Comparison of ENCODE assay signal across 22 mouse cellular contexts in genomic region chr1:121005198-121005597, GRCm38 (mm10).
DNase-seq lines count a peak whose midpoint lies in the region; ATAC-seq and TF ChIP-seq lines count a peak whose summit lies in the region.
"Had no signal": no experiment of that assay in that cellular context is flagged by ENCODE, and none has a peak within 500 bp of the region (broad histone marks: within the 10 kb centered on the region; RNA-seq: fewer than 3 reads in every experiment).

No protein-coding gene starts in this region.

- no peaks in the 10 kb centered on the region for H3K27me3 ChIP-seq in heart, embryonic 11.5 days (ENCODE audit: control insufficient read depth, insufficient read depth, low read length)
- H3K27me3 ChIP-seq in heart, embryonic 16.5 days (ENCODE audit: control insufficient read depth, insufficient read depth, low read length), result no peaks in the 10 kb centered on the region
- no peaks in the 10 kb centered on the region for H3K27me3 ChIP-seq in limb, embryonic 14.5 days (ENCODE audit: control insufficient read depth, insufficient read depth, low read length)
- H3K27me3 ChIP-seq: kidney, embryonic 15.5 days; midbrain, embryonic 13.5 days; stomach, embryonic 15.5 days had no signal

- no peak overlapping the region for H3K4me3 ChIP-seq in heart, embryonic 11.5 days (ENCODE audit: low read depth, low read length)
- no peak overlapping the region for H3K4me3 ChIP-seq in heart, embryonic 16.5 days (ENCODE audit: low read length)
- no peak overlapping the region for H3K4me3 ChIP-seq in limb, embryonic 14.5 days (replicated peaks; ENCODE audit: low read length)
- H3K4me3 ChIP-seq: forebrain, embryonic 10.5 days; hindbrain, embryonic 10.5 days; kidney, embryonic 15.5 days; midbrain, embryonic 13.5 days; stomach, embryonic 15.5 days had no signal

- WGBS in heart, embryonic 11.5 days (ENCODE audit: insufficient replicate concordance), result 20% methylated on average over 3 of the region's 3 CpGs
- 12% methylated on average over 3 of the region's 3 CpGs for WGBS in heart, embryonic 16.5 days
- 9% methylated on average over 3 of the region's 3 CpGs for WGBS in limb, embryonic 14.5 days

- H3K9me3 ChIP-seq in heart, embryonic 11.5 days (replicated peaks; ENCODE audit: control insufficient read depth, low read length), result no peaks in the 10 kb centered on the region
- peaks cover 10% of the 10 kb centered on the region; the same call in 1 of the 2 replicates for H3K9me3 ChIP-seq in heart, embryonic 16.5 days (replicated peaks; ENCODE audit: control insufficient read depth, low read length)
- peaks cover 4% of the 10 kb centered on the region; the same call in 1 of the 2 replicates for H3K9me3 ChIP-seq in limb, embryonic 14.5 days (ENCODE audit: control insufficient read depth, low read length)
- H3K9me3 ChIP-seq: kidney, embryonic 15.5 days; stomach, embryonic 15.5 days had no signal

- H3K9ac ChIP-seq in heart, embryonic 11.5 days (ENCODE audit: low read depth, low read length), result no peak overlapping the region
- no peak overlapping the region for H3K9ac ChIP-seq in heart, embryonic 16.5 days (ENCODE audit: low read length)
- H3K9ac ChIP-seq in limb, embryonic 14.5 days (ENCODE audit: low read depth, low read length, severe bottlenecking), result no peak overlapping the region
- H3K9ac ChIP-seq: forebrain, postnatal 0 days; kidney, embryonic 15.5 days; midbrain, embryonic 13.5 days; stomach, embryonic 15.5 days had no signal

- DNase-seq in heart, adult 18-20 months, result peak; percentile 33 to 51
- peak; percentile 7 for DNase-seq in adrenal gland, postnatal 14 days
- DNase-seq in limb, embryonic 14.5 days (ENCODE audit: low spot score), result no peak
- DNase-seq in urinary bladder, postnatal 25 days (ENCODE audit: low spot score), result no peak
- DNase-seq in cerebellum, adult 11-12 months, result no peak
- DNase-seq: B cell, adult 2 months; cerebellum, postnatal 25 days; forebrain, postnatal 0 days; kidney, postnatal 4 days; liver; lung, postnatal 14 days; right cerebral cortex, postnatal 14 days; thymus, adult 18-20 months had no signal

- H3K36me3 ChIP-seq in heart, embryonic 11.5 days (ENCODE audit: control insufficient read depth, insufficient read depth, low read length), result no peaks in the 10 kb centered on the region
- H3K36me3 ChIP-seq in heart, embryonic 16.5 days (ENCODE audit: control insufficient read depth, insufficient read depth), result no peaks in the 10 kb centered on the region
- no peaks in the 10 kb centered on the region for H3K36me3 ChIP-seq in limb, embryonic 14.5 days (ENCODE audit: control insufficient read depth, insufficient read depth, low read length)
- H3K36me3 ChIP-seq: forebrain, embryonic 10.5 days; hindbrain, embryonic 10.5 days; kidney, embryonic 15.5 days; midbrain, embryonic 13.5 days; stomach, embryonic 15.5 days had no signal

- H3K4me1 ChIP-seq in heart, embryonic 11.5 days (ENCODE audit: control insufficient read depth, insufficient read depth, low read length), result no peaks in the 10 kb centered on the region
- peaks cover 5% of the 10 kb centered on the region for H3K4me1 ChIP-seq in heart, embryonic 16.5 days (ENCODE audit: control insufficient read depth, insufficient read depth, low read length)
- H3K4me1 ChIP-seq in limb, embryonic 14.5 days (ENCODE audit: control insufficient read depth, insufficient read depth, low read length), result peaks cover 10% of the 10 kb centered on the region; the same call in 1 of the 2 replicates
- H3K4me1 ChIP-seq: hindbrain, embryonic 10.5 days; kidney, embryonic 15.5 days; stomach, embryonic 15.5 days had no signal

- no peak for ATAC-seq in heart, embryonic 11.5 days (replicated peaks; ENCODE audit: insufficient number of reproducible peaks, low FRiP score, low TSS enrichment)
- peak; percentile 89; the same call in 1 of the 2 replicates for ATAC-seq in heart, embryonic 16.5 days (replicated peaks; ENCODE audit: extremely low read depth, insufficient read depth, low FRiP score)
- peak; percentile 63; the same call in 1 of the 2 replicates for ATAC-seq in limb, embryonic 14.5 days (ENCODE audit: low FRiP score, low read depth)
- ATAC-seq: forebrain, postnatal 0 days; hindbrain, postnatal 0 days; intestine, postnatal 0 days; midbrain, embryonic 13.5 days had no signal

- no peak overlapping the region for H3K27ac ChIP-seq in heart, embryonic 11.5 days (ENCODE audit: low read depth, low read length)
- no peak overlapping the region for H3K27ac ChIP-seq in heart, embryonic 16.5 days (ENCODE audit: low read length)
- no peak overlapping the region for H3K27ac ChIP-seq in limb, embryonic 14.5 days (replicated peaks; ENCODE audit: low read depth, low read length)
- H3K27ac ChIP-seq: forebrain, embryonic 10.5 days; hindbrain, embryonic 10.5 days; hindbrain, postnatal 0 days; kidney, embryonic 15.5 days; midbrain, embryonic 13.5 days; stomach, embryonic 15.5 days had no signal

- no peak overlapping the region for H3K4me2 ChIP-seq in heart, embryonic 11.5 days
- H3K4me2 ChIP-seq in heart, embryonic 16.5 days (ENCODE audit: low read depth, low read length), result no peak overlapping the region
- H3K4me2 ChIP-seq in limb, embryonic 14.5 days (replicated peaks; ENCODE audit: low read depth, low read length, severe bottlenecking), result no peak overlapping the region
- H3K4me2 ChIP-seq: kidney, embryonic 15.5 days; midbrain, embryonic 13.5 days; stomach, embryonic 15.5 days had no signal

- no peak for TF ChIP-seq POLR2A in limb, embryonic 14.5 days (IDR thresholded peaks at IDR 0.05; ENCODE audit: borderline replicate concordance, extremely low read depth, insufficient read depth, insufficient read length)

Comparison
In these comparisons a context has a peak if more than half of its experiments do, and no peak if none do; other contexts are left out.
1. DNase-seq: peak in heart, adult 18-20 months (2 of 2) and adrenal gland, postnatal 14 days (single experiment); none in limb, embryonic 14.5 days (single experiment), urinary bladder, postnatal 25 days (single experiment) and cerebellum, adult 11-12 months (single experiment).